Mouse (Mus musculus): ENCODE results near the gene Fbxo33.

DNA sequence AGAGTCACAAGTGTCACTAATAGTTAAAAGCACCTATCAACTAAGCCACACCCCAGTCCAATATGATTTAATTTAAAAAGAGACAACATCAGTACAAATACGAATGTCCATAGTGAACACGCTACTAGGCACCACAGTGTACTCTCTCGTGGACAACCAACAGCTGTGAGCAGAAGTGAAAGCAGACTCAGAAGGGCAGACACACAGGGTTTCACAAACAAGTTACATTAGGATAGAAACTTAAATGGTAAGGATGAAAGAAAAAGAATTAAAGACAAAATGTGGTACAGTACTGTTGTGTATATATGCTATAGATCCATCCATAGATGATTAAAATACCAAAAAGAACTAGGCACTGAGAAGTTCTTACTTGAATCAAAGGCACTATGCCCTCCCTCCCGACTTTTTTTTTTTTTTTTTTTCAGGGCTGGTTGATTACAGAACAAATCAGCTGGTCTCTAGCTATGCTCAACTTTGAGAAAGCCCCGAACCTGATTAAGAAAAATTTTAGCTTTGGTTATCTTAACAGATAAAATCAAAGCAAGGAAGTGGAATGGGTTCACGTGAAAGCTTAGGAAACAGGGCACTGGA is 2.8 kb downstream of the Fbxo33 start:
- no peak for TF ChIP-seq CTCF (IDR thresholded peaks at IDR 0.05; ENCODE audit: low read depth)
- no peak for TF ChIP-seq EP300 (optimal IDR thresholded peaks at IDR 0.05)

Measured in stomach, postnatal 0 days (tissue).